In the genomic region with DNA sequence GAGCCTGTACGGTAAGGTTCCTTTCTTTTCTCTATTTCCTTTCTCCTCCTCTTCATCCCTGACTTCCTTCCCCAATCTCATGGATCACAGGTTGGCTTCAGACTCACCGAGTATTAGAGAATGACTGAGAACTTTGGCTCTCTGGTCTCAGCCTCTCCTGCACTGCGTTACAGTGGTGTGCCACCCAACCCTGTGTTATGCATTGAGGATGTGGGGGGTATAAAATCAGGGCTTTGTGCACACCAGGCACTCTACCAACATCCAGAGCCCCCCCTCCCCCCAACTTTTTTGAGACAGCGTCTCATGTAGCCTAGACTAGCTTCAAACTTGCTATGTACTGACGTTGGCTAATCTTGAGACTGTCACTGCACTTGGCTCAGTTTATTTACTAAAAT, we compare ENCODE assay signal across 25 mouse cellular contexts. TPM values are rescaled to one million over a fixed set of nuclear protein-coding genes. Genes with fewer than 3 reads are reported as not detected.
DNase-seq lines count a peak whose midpoint lies in the region; ATAC-seq and TF ChIP-seq lines count a peak whose summit lies in the region.
"Had no signal": no experiment of that assay in that cellular context is flagged by ENCODE, and none has a peak within 500 bp of the region (broad histone marks: within the 10 kb centered on the region; RNA-seq: fewer than 3 reads in every experiment).

No protein-coding gene starts in this region.

- TF ChIP-seq CTCF in thymus, adult 2 months (IDR thresholded peaks at IDR 0.05; ENCODE audit: borderline replicate concordance, control insufficient read depth, extremely low read depth, insufficient read depth, low read length, poor library complexity), result no peak

- no peaks in the 10 kb centered on the region for H3K36me3 ChIP-seq in thymus, adult 2 months (ENCODE audit: control insufficient read depth, insufficient read depth, low read length)
- no peaks in the 10 kb centered on the region for H3K36me3 ChIP-seq in intestine, embryonic 15.5 days
- H3K36me3 ChIP-seq: embryonic facial prominence, embryonic 13.5 days; forebrain, embryonic 12.5 days; limb, embryonic 12.5 days; liver, embryonic 12.5 days; midbrain, embryonic 12.5 days; neural tube, embryonic 15.5 days had no signal

- H3K4me2 ChIP-seq in intestine, embryonic 15.5 days (replicated peaks), result no peak overlapping the region; the same call in 1 of the 2 replicates
- H3K4me2 ChIP-seq: embryonic facial prominence, embryonic 13.5 days; forebrain, embryonic 12.5 days; heart, embryonic 11.5 days; limb, embryonic 12.5 days; liver, embryonic 12.5 days; midbrain, embryonic 12.5 days; neural tube, embryonic 15.5 days had no signal

- no peaks in the 10 kb centered on the region for H3K9me3 ChIP-seq in intestine, embryonic 15.5 days
- H3K9me3 ChIP-seq: embryonic facial prominence, embryonic 13.5 days; forebrain, embryonic 12.5 days; limb, embryonic 12.5 days; liver, embryonic 12.5 days; midbrain, embryonic 12.5 days; neural tube, embryonic 15.5 days had no signal

- H3K27me3 ChIP-seq in thymus, adult 2 months (ENCODE audit: control insufficient read depth, insufficient read depth, low read length), result no peaks in the 10 kb centered on the region
- H3K27me3 ChIP-seq in intestine, embryonic 15.5 days (replicated peaks), result no peaks in the 10 kb centered on the region
- H3K27me3 ChIP-seq: embryonic facial prominence, embryonic 13.5 days; forebrain, embryonic 12.5 days; limb, embryonic 12.5 days; liver, embryonic 12.5 days; midbrain, embryonic 12.5 days; neural tube, embryonic 15.5 days had no signal

- no peak overlapping the region for H3K9ac ChIP-seq in intestine, embryonic 15.5 days
- H3K9ac ChIP-seq: embryonic facial prominence, embryonic 13.5 days; forebrain, embryonic 12.5 days; limb, embryonic 12.5 days; liver, embryonic 12.5 days; midbrain, embryonic 12.5 days; neural tube, embryonic 15.5 days had no signal

- DNase-seq in thymus, adult 2 months, result no peak
- DNase-seq in thymus, adult 18-20 months, result no peak
- DNase-seq in T-cell, adult 2 months (ENCODE audit: low spot score), result peak; percentile 54
- no peak for DNase-seq in heart, postnatal 14 days
- DNase-seq in heart, postnatal 4 days, result no peak
- no peak for DNase-seq in lung, postnatal 4 days
- DNase-seq: adrenal gland, adult 8-10 months; cerebellum, adult 2 months; cerebellum, postnatal 36 days; embryo, embryonic 11 days; gastrocnemius, adult 2 months; kidney, adult 8-10 months; kidney, postnatal 25 days; lung, adult 2 months; right cerebral cortex, adult 18-20 months had no signal

- peak overlapping the region; percentile 86 for H3K27ac ChIP-seq in thymus, adult 2 months (ENCODE audit: control insufficient read depth, insufficient read depth, low read length)
- 0 out of 2 replicates have a peak overlapping the region, but pooled peaks have one; percentile 15 for H3K27ac ChIP-seq in intestine, embryonic 15.5 days
- H3K27ac ChIP-seq: embryonic facial prominence, embryonic 13.5 days; forebrain, embryonic 12.5 days; gastrocnemius, adult 2 months; layer of hippocampus, adult 2 months; limb, embryonic 12.5 days; liver, embryonic 12.5 days; midbrain, embryonic 12.5 days; neural tube, embryonic 15.5 days had no signal

- WGBS in thymus, adult 2 months, result 8% methylated on average over 5 of the region's 5 CpGs
- WGBS in intestine, embryonic 15.5 days, result 57% methylated on average over 5 of the region's 5 CpGs

- intact Hi-C loops in heart, postnatal 14 days (cut with DNase I), result no loop called here

- peak; percentile 41 for ATAC-seq in intestine, embryonic 15.5 days

- 0 out of 2 replicates have a peak overlapping the region, but pooled peaks have one; percentile 17 for H3K4me3 ChIP-seq in thymus, adult 2 months (ENCODE audit: control insufficient read depth, insufficient read depth, low read length)
- H3K4me3 ChIP-seq in intestine, embryonic 15.5 days (replicated peaks), result no peak overlapping the region
- H3K4me3 ChIP-seq: embryonic facial prominence, embryonic 13.5 days; erythroblast, embryonic 14.5 days; forebrain, embryonic 12.5 days; gastrocnemius, adult 2 months; layer of hippocampus, adult 2 months; limb, embryonic 12.5 days; liver, embryonic 12.5 days; midbrain, embryonic 12.5 days; neural tube, embryonic 15.5 days had no signal

- TF ChIP-seq POLR2A in thymus, adult 2 months (IDR thresholded peaks at IDR 0.05; ENCODE audit: control insufficient read depth, extremely low read depth, insufficient read depth, low read length, poor library complexity), result no peak

- H3K4me1 ChIP-seq in thymus, adult 2 months (replicated peaks; ENCODE audit: control insufficient read depth, insufficient read depth, low read length), result peaks cover 38% of the 10 kb centered on the region
- peaks cover 11% of the 10 kb centered on the region for H3K4me1 ChIP-seq in intestine, embryonic 15.5 days (replicated peaks)
- H3K4me1 ChIP-seq: neural tube, embryonic 15.5 days had no signal

RNA-seq across cellular contexts. Expression of a gene that starts 35.1 kb away (rescaled TPM):
- polyA plus RNA-seq in thymus, adult 2 months (2012; rRNA removed), result 177 and 186 TPM in 2 replicates
- 1,739 and 2,151 TPM in 2 replicates for polyA plus RNA-seq in intestine, embryonic 15.5 days (2015; fragmentation: Nextera tagmentation; extraction: Ambion mirVana)
- total RNA-seq in heart, postnatal 14 days (2021), result 100 to 1,000 TPM; 220 to 281 TPM
- 100 to 1,000 TPM; 848 to 855 TPM for total RNA-seq in heart, postnatal 4 days (2021)
